Mouse (Mus musculus): ENCODE results near the gene Kmt2e. TPM values are rescaled to one million over a fixed set of nuclear protein-coding genes. Genes with fewer than 3 reads are reported as not detected.
"Not testable (repeated sequence)": the region's sequence is repeated elsewhere in the genome, so short reads cannot be mapped to it uniquely, and the experiment has no call there.

Gene Kmt2e
- polyA plus RNA-seq, 1 experiment from 2014 or later, result 151 TPM

DNA sequence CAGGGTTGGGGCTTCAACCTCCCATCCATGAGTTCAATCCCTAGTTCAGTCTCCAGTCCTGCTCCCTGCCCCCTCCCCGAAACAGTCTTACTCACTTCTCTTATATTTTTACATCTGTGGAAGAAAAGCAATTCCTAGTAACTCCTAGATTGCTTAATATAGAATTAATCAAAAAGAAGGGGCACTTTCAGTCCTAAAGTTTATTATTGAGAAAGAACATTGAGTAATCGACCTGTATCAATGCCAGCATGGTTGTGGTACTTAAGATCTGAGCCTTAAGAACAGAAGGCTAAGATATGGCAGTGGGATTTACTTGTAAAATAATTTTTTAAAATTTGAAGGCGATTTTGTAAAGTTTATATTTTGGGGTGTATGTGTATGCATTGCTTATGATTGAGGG, 5.6 kb downstream of the Kmt2e start:
- Histone ChIP-seq H3K9ac (no peak overlapping the region), H3K36me3 (no peaks in the 10 kb centered on the region), H3K9me3 (no peaks in the 10 kb centered on the region), H3K27me3 (no peaks in the 10 kb centered on the region), H3K4me3 (no peak overlapping the region), H3K4me2 (peak overlapping the region; percentile 40; the same call in 1 of the 2 replicates), H3K27ac (replicated peaks) (no peak overlapping the region), H3K4me1 (replicated peaks) (peaks cover 52% of the 10 kb centered on the region)
- 87% methylated on average over 3 of the region's 3 CpGs for WGBS
- ATAC-seq (ENCODE audit: low read depth), result no peak

DNA sequence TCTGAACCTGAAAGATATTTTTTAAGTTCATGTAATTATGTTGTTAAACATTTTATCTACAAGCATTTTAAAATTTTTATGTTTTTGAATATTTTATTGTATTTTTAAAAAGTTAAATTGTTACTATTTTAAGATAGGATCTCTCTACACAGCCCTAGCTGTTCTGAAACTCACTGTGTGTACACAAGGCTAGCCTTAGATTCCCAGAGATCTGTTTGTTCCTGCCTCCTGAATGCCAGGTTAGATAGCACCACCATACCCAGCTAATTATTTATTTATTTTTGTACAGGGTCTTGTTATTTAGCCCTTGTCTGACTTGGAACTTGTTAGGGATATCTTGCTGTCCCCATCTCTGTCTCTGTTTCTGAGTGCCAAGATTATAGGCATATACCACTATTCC, 6.3 kb downstream of the Kmt2e start:
- Histone ChIP-seq H3K27ac (replicated peaks) (no peak overlapping the region), H3K4me1 (replicated peaks) (peaks cover 59% of the 10 kb centered on the region), H3K4me3 (no peak overlapping the region), H3K27me3 (no peaks in the 10 kb centered on the region), H3K9ac (no peak overlapping the region), H3K9me3 (no peaks in the 10 kb centered on the region), H3K36me3 (no peaks in the 10 kb centered on the region), H3K4me2 (no peak overlapping the region)
- ATAC-seq (ENCODE audit: low read depth), result no peak

DNA sequence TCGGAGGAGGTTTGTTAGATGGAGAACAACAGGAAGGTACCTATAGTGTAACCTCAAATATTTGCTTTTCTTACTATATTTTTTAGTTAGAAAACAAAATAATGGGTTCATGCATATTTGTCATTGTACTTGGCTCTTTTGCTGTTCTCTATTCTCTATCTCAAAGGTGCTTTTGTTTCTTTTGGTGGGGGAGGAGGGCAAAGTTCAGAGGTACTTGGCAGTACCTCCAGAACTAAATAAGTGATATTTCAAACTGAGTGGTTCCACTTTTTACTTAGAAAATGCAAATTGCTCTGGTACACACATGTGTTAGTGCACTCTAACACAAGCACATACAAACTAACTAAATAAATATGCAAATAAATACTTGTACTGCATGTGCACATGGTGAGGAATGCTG, 7.7 kb downstream of the Kmt2e start:
- H3K9ac ChIP-seq, result no peak overlapping the region
- no peak overlapping the region for H3K4me3 ChIP-seq
- H3K4me2 ChIP-seq, result no peak overlapping the region
- no peaks in the 10 kb centered on the region for H3K9me3 ChIP-seq
- no peaks in the 10 kb centered on the region for H3K27me3 ChIP-seq
- 95% methylated on average over 1 of the region's 1 CpGs for WGBS
- ATAC-seq (ENCODE audit: low read depth), result no peak
- H3K36me3 ChIP-seq, result no peaks in the 10 kb centered on the region
- H3K27ac ChIP-seq (replicated peaks), result no peak overlapping the region
- peaks cover 57% of the 10 kb centered on the region for H3K4me1 ChIP-seq (replicated peaks)

DNA sequence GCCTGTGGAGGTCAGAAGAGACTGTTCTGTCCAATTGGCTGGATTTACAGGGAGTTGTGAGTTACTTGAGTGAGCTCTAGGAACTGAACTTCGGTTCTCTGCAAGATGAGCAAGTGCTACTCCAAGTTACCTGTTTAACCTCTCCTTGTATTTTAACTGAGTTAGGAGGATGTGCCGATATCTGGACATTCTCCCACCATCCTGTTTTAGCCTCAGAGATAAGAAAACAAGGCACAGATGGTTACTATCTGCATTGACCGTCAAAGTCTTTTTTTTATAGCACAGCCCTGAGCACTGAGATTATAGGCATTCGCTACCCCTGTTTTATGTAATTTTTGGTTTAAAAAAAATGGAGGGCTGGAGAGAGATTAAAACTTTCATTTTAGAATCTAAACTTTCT, 10.2 kb downstream of the Kmt2e start:
- Histone ChIP-seq H3K9ac (no peak overlapping the region), H3K4me1 (replicated peaks) (peaks cover 44% of the 10 kb centered on the region), H3K4me2 (no peak overlapping the region), H3K9me3 (no peaks in the 10 kb centered on the region), H3K36me3 (no peaks in the 10 kb centered on the region), H3K4me3 (no peak overlapping the region), H3K27ac (replicated peaks) (no peak overlapping the region), H3K27me3 (no peaks in the 10 kb centered on the region)
- WGBS, result 77% methylated on average over 4 of the region's 4 CpGs
- ATAC-seq (ENCODE audit: low read depth), result no peak

DNA sequence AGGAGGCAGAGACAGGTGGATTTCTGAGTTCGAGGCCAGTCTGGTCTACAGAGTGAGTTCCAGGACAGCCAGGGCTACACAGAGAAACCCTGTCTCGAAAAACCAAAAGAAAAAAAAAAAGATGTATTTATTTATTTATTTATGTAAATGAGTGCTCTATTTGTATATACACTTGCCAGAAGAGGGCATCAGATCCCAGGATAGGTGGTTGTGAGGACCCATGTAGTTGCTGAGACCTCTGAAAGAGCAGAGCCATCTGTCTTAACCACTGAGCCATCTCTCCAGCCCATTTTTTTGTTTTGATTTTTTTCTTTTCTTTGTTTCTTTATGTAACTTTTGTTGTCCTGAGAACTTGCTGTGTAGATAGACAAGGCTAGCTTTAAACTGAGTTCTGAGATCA, 19.3 kb downstream of the Kmt2e start:
- H3K9me3 ChIP-seq; H3K27ac ChIP-seq (replicated peaks); H3K9ac ChIP-seq; ATAC-seq (ENCODE audit: low read depth); H3K4me2 ChIP-seq; H3K27me3 ChIP-seq; H3K4me3 ChIP-seq: not testable (repeated sequence)
- Histone ChIP-seq H3K4me1 (replicated peaks) (peaks cover 17% of the 10 kb centered on the region), H3K36me3 (peaks cover 32% of the 10 kb centered on the region)
- 90% methylated on average over 2 of the region's 2 CpGs for WGBS

DNA sequence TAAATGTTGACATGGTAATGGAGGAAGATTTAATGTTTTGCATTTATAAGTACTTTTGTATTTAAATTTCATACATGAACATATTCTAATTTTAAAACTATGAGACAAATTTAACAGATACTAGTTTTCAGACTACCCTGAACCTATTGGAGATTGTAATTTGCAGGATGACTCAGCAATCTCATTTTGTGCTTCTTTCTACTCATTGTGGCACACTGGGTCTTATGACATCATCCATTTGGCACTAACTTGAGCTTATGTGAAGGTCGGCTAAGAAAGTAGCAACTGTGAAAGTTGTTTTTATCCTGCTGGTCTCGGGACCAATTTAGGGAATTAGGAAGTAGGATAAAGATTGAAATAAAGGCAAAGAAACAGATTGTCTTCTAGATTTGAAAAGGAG, 27.4 kb downstream of the Kmt2e start:
- Histone ChIP-seq H3K4me2 (no peak overlapping the region), H3K9ac (no peak overlapping the region), H3K27me3 (no peaks in the 10 kb centered on the region), H3K9me3 (no peaks in the 10 kb centered on the region), H3K27ac (replicated peaks) (no peak overlapping the region), H3K4me3 (no peak overlapping the region), H3K4me1 (replicated peaks) (peaks cover 23% of the 10 kb centered on the region), H3K36me3 (peaks cover 29% of the 10 kb centered on the region)
- no peak for ATAC-seq (ENCODE audit: low read depth)
- WGBS, result 63% methylated on average over 2 of the region's 2 CpGs

DNA sequence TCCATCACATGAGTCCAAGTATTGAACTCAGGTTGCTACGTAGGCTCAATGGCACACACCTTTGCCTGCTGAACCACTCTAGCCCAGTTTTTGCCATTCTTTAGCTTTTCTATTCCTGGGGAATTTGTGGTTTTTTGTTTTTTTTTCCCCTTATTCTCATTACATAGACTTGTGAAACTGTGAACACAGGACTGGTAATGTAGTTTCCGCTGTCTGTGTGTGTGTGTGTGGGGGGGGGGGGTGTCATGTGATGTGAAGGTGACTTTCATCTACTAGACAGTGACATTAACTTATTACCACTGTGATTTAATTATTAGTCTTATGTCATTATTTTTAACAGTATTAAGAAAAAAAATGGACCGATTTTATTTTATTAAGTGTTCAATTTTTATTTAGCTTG, 30.0 kb downstream of the Kmt2e start:
- 95% methylated on average over 3 of the region's 3 CpGs for WGBS
- H3K9ac ChIP-seq, result no peak overlapping the region
- no peak overlapping the region for H3K4me2 ChIP-seq
- no peak overlapping the region for H3K27ac ChIP-seq (replicated peaks)
- no peak overlapping the region for H3K4me3 ChIP-seq
- no peaks in the 10 kb centered on the region for H3K9me3 ChIP-seq
- ATAC-seq (ENCODE audit: low read depth), result no peak
- no peaks in the 10 kb centered on the region for H3K4me1 ChIP-seq (replicated peaks)
- peaks cover 41% of the 10 kb centered on the region for H3K36me3 ChIP-seq
- H3K27me3 ChIP-seq, result no peaks in the 10 kb centered on the region

DNA sequence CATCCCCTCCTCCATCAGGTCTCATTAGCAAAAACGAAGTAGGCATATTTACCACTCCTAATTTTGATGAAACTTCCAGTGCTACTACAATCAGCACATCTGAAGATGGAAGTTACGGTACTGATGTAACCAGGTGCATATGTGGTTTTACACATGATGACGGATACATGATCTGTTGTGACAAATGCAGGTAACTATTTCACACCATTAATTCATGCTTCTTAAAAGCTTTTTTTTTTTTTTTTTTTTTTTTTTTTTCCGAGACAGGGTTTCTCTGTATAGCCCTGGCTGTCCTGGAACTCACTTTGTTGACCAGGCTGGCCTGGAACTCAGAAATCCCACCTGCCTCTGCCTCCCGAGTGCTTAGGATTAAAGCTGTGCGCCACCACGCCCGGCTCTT, 30.5 kb downstream of the Kmt2e start:
- ATAC-seq (ENCODE audit: low read depth), result no peak
- Histone ChIP-seq H3K4me2 (no peak overlapping the region), H3K27ac (replicated peaks) (no peak overlapping the region), H3K27me3 (no peaks in the 10 kb centered on the region), H3K9ac (no peak overlapping the region), H3K4me1 (replicated peaks) (no peaks in the 10 kb centered on the region), H3K4me3 (no peak overlapping the region), H3K9me3 (no peaks in the 10 kb centered on the region), H3K36me3 (peaks cover 41% of the 10 kb centered on the region)
- WGBS, result 92% methylated on average over 8 of the region's 8 CpGs

DNA sequence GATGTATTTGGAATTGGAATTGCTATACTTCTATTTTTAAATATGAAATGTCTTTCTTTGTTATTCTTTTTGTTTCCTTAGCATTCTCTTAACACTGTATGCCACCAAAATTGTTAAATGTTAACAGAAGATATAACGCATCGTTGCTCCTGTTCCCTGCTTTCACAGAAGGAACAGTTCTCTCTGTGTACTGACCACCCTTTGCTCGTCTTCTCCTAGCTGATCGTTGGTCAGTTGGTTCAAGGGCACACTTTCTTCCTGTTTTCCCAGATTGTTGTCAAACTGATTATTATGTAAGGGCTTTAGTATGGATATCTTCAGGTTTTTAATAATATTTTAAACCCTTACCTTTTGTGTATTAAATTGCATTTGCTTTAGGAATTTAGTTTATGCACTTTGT, 32.3 kb downstream of the Kmt2e start:
- Histone ChIP-seq H3K9ac (no peak overlapping the region), H3K27ac (replicated peaks) (no peak overlapping the region), H3K36me3 (peaks cover 52% of the 10 kb centered on the region), H3K4me1 (replicated peaks) (no peaks in the 10 kb centered on the region), H3K9me3 (no peaks in the 10 kb centered on the region), H3K27me3 (no peaks in the 10 kb centered on the region), H3K4me3 (no peak overlapping the region), H3K4me2 (no peak overlapping the region)
- WGBS, result 91% methylated on average over 4 of the region's 4 CpGs
- ATAC-seq (ENCODE audit: low read depth), result no peak

DNA sequence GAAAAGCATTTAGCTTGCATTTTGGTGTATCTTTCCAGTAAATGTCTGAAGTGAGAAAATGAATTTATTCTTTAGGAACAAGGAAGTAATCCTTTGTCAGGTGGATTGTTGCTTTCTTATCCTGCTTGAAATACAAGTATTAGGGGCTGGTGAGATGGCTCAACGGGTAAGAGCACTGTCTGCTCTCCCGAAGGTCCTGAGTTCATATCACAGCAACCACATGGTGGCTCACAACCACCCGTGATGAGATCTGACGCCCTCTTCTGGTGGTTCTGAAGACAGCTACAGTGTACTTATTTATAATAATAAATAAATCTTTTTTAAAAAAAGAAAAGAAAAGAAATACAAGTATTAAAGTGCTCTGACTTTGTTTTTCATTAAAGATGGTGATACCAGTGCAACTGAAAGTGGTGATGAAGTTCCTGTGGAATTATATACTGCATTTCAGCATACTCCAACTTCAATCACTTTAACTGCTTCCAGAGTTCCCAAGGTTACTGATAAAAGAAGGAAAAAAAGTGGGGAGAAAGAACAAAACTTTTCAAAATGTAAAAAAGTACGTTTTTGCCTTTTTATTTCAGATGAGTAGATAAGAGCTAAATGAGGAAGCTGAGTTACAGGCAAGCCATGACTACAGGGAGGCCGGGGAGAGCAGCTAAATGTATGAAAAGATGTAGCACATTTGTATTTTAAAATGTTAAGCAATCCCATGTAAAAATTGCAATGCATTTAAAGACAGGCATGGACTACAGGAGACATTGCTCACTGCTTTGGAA, 39.0 kb downstream of the Kmt2e start:
- WGBS, result 78% methylated on average over 6 of the region's 6 CpGs
- ATAC-seq (ENCODE audit: low read depth), result no peak
- Histone ChIP-seq H3K9ac (no peak overlapping the region), H3K36me3 (peaks cover 54% of the 10 kb centered on the region), H3K4me2 (no peak overlapping the region), H3K4me1 (replicated peaks) (no peaks in the 10 kb centered on the region), H3K27ac (replicated peaks) (no peak overlapping the region), H3K27me3 (no peaks in the 10 kb centered on the region), H3K9me3 (no peaks in the 10 kb centered on the region), H3K4me3 (no peak overlapping the region)

DNA sequence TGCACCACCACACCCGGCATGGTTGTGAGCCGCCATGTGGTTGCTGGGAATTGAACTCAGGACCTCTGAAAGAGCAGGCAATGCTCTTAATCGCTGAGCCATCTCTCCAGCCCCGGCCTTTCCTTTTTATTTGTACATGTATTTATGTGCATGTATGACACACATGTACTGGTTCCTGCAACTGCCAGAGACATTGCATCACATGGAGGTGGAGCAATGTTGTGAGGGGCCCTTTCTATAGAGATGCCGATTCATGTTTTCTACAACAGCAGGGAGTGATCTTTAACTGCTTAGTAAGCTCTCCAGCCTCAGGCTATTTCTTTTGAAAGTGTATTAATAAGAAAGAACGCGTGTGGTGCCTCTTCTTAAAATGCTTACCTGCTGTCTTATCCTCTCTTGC, 49.6 kb downstream of the Kmt2e start:
- H3K4me2 ChIP-seq, result no peak overlapping the region
- WGBS, result 92% methylated on average over 7 of the region's 7 CpGs
- H3K27me3 ChIP-seq, result no peaks in the 10 kb centered on the region
- no peak overlapping the region for H3K27ac ChIP-seq (replicated peaks)
- H3K4me3 ChIP-seq, result no peak overlapping the region
- no peaks in the 10 kb centered on the region for H3K4me1 ChIP-seq (replicated peaks)
- peaks cover 79% of the 10 kb centered on the region for H3K36me3 ChIP-seq
- H3K9ac ChIP-seq, result no peak overlapping the region
- no peak for ATAC-seq (ENCODE audit: low read depth)
- no peaks in the 10 kb centered on the region for H3K9me3 ChIP-seq

DNA sequence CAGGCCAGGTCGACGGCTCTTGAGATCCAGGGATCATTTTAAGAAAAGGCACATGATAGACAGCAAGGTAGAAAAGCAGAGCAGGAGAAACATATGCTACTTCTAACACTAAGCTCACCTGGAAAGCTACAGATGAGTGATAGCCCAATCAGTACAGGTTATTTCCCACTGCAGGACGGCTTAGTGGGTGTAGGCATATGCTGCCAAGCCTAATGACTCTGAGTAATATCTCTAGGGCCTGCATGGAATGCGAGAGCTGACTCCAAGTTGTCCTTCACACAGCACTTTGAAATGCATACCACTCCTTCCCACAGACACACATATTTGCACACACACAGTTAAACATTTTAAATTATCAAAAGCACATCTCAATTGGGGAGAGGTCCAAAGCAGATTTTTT, 55.0 kb downstream of the Kmt2e start:
- Histone ChIP-seq H3K4me2 (no peak overlapping the region), H3K4me1 (replicated peaks) (no peaks in the 10 kb centered on the region), H3K9me3 (no peaks in the 10 kb centered on the region), H3K36me3 (peaks cover 83% of the 10 kb centered on the region), H3K9ac (no peak overlapping the region), H3K4me3 (no peak overlapping the region), H3K27me3 (no peaks in the 10 kb centered on the region), H3K27ac (replicated peaks) (no peak overlapping the region)
- no peak for ATAC-seq (ENCODE audit: low read depth)
- 86% methylated on average over 4 of the region's 4 CpGs for WGBS

DNA sequence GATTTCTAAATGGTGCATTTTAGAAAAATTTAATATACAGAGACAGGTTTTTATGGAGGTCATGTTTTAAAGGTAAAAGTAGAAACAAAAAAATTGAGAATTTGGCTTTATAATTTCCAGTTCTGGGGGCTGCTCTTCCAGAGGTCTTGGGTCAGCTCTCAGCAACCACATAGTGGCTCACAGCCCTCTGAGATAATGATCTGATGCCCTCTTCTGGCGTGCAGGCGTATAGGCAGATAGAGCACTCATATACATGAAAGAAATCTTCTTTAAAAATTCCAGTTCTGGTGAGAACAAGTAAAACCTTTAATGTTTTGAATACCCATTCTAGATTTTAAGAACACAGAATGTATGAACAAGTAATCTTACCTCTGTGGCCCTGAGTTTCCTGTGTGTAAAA, 56.6 kb downstream of the Kmt2e start:
- H3K27me3 ChIP-seq, result no peaks in the 10 kb centered on the region
- no peak for ATAC-seq (ENCODE audit: low read depth)
- no peak overlapping the region for H3K9ac ChIP-seq
- H3K4me3 ChIP-seq, result no peak overlapping the region
- H3K36me3 ChIP-seq, result peaks cover 83% of the 10 kb centered on the region
- no peaks in the 10 kb centered on the region for H3K9me3 ChIP-seq
- WGBS, result 49% methylated on average over 2 of the region's 2 CpGs
- H3K27ac ChIP-seq (replicated peaks), result no peak overlapping the region
- H3K4me1 ChIP-seq (replicated peaks), result no peaks in the 10 kb centered on the region
- H3K4me2 ChIP-seq, result no peak overlapping the region

Measured in neural tube, embryonic 13.5 days (tissue).